Mouse (Mus musculus) frontal cortex, postnatal 25 days (tissue): ENCODE measurements around the gene Sept4.

Experiments used
- DNase-seq, 2 experiments: peaks; one replicate each; pipeline ENCODE4 v3.0.0; 2022; ENCODE audit warnings: low spot score in 2 of 2

The Sept4 gene

DNA sequence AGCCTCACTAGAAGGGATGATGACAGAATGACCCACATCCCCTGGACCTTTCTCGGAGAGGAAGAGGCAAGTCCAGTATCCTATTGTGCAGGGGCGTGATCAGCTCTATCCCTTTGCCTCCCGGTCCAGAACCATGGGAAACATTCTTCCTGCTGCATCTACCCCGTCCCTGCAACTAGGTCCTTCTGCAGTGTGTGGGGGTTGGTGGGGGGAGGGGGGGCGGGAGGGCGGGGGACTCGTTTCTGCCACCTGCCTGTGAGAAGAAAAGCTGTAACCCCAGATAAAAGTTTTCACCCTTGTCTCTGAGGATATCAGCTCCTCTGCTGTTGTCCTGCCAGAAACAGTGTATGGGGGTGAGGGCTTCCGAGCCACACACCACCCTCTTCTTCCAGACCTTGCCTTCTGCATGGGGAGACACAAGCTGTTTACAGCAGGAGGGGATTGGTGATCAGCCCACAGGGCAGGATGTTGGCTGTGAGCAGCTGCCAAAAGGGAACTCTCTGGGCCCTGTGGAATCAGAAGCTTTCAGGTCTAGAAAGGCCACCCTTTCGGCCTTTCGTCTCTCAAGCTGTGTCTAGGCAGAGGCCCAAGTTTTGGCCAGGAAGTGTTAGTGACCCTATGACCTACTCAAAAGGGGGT, 10.4 kb downstream of the Sept4 start:
- DNase-seq, result no peak

DNA sequence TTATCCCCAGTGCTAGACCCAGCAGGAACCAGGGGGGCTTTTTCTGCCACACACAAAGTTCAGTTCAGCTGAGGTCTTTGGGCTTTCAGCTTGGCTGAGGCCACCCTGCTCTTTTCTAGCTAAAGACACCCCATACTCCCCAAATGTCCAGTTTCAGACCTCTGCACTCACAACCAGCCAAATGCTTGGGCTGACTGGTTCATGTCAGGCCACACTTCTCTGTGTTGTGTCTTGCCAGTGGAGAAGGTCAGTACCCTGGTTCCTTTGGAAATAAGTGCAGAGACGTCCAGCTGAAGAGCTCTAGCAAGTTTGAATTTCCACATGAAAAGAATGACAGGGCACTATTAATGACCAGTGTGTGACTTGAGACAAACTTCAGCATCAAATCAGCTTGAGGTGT, 11.0 kb downstream of the Sept4 start:
- DNase-seq, result no peak

DNA sequence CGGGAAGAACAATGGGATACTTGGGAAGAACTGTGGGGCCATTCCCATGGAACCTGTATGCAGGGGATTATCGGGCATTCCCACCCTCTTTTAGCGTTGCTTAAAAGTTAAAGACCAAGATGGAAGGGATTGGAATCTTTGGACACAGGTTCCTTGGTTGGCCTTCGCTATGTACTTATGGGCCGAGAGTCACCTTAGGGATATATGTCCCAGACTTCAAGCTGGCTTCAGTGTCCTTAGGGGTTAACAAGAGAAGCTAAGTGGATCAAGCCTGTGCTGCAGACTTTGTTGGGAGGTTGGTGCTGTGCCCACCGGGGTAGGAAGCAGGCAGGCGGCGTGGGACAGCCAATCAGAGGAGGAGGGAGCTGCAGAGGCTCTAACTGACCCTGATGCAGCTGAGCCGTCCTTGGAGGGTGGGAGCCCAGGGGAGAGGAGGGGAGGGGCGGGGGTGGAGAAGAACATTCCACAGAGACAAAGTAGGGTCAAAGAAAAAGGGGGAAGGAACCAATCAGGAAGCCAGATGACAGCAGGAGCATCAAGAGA, 11.9 kb downstream of the Sept4 start:
- no peak for DNase-seq

DNA sequence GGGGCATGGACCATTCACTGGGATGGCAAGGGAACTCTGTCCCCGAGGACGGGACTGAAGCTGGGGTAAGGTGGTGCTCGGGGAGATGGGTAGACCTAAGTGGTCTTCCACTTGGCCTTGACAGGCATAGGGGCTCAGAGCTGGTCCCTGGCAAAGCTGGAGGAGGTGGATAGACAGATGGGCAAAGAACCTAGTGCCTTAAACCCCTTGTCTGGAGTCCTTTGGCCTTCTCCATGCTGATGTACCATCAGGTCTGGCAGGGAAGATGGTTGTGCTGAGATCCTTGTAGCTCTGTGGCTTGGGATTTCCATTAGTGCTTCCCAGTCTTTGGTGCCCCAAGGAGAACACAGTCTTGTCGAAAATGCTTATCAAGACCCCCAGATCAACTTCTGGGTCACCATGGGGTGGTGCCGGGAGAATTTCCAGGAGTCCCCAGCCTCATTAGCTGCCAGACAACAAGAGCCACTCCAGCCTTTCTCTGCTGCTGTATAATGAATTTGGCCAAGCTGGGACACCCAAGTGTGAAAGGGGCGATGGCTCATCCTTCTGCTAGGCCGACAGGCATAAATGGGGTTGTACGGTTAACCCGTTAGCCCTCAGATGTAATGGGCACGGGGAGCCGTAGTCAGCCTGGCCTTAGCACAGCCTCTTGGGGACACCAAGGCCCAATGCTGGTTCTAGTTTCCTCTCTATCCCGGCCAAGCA, 12.6 kb downstream of the Sept4 start:
- no peak for DNase-seq

DNA sequence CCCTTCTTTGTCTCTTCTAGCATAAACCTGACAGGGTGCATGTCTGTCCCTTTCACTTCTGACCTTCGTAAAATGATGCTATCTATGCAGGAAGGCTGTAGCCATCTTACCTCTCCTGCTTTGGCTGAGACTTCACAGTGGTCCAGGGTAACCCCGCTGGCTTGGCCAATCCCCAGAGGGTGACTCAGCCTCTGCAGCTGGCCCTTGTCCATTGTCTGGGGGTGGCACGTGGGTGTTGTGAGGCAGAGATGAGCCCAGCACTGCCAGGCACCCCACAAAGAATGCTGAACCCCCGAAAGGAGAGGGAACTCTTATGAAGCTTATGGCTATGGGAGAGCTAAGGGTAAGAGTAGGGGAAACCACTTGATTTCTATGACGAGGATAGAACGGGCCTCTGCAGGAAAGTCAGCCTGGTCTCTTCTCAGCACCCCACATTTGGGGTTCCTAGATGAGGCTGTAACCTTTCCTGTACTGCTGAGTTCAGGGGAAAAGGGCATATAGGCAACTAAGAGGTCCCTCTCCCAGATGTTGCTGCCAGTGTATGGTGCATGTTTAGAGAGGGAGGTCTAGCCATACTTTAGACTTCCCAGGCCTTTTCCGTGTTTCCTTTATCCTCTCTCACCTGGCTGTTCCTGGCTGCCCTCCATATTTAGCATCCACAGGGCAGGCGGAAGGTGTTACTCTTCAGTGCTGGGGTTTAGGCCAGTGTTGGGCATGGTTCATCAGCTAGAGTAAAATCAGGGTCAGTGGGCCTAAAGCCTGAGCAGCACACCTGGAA, 13.4 kb downstream of the Sept4 start:
- DNase-seq, result no peak

DNA sequence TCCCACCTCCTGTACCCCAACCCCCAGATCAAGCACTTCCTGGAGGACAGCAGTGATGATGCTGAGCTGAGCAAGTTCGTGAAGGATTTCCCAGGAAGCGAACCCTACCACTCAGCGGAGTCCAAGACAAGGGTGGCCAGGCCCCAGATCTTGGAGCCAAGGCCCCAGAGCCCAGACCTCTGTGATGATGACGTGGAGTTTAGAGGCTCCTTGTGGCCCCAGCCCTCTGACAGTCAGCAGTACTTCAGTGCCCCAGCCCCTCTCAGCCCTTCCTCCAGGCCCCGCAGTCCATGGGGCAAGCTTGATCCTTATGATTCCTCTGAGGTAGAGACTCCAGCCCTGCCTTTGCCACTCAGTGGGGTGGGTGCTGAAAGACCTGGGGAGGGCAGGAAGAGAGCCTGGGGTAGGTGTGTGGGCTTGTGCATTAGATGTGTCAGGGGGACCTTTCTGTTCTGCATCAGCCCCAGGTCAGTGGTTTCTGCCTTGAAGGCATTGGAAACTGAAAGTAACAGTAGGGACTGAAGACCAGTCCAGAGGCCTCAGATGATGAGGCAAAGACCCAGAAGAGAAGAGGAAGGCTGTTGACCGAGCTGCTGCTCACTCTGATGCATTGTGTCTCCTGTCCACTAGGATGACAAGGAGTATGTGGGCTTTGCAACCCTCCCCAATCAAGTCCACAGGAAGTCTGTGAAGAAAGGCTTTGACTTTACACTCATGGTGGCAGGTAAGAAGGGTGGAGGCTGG, 14.8 kb downstream of the Sept4 start:
- no peak for DNase-seq

DNA sequence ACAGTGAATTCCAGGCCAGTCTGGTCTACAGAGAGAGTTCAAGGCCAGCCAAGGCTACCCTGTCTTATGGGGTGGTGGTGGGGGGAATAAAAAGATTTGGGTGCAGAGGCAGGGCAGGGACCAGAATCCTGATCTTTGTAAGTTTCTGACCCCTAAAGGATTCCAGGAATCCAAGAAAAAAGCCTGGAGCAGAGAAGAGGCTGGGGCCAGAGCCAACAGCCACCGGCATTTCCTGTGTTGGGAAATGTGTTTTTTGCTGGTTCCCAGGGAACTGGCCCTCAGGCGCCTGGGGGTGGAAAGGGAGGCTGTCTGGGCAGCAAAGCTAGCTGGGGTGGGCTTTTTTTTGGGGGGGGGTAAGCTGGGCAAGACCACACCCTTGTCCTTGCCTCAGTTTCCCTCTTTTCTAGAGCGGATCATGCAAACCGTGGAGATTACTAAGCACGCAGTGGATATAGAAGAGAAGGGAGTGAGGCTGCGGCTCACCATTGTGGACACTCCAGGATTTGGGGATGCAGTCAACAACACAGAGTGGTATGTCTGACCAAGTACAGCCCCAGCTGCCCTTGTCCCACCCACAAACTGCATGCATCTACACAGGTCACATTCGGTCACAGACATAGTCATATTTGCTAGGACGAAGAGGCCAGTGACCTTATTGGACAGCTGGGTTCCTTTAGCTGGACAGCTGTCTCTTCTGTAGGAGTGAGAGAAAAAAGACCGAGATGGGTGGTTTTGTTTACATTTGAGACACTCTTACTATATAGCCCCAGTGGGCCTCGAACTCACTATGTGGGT, 16.2 kb downstream of the Sept4 start:
- DNase-seq, result no peak

DNA sequence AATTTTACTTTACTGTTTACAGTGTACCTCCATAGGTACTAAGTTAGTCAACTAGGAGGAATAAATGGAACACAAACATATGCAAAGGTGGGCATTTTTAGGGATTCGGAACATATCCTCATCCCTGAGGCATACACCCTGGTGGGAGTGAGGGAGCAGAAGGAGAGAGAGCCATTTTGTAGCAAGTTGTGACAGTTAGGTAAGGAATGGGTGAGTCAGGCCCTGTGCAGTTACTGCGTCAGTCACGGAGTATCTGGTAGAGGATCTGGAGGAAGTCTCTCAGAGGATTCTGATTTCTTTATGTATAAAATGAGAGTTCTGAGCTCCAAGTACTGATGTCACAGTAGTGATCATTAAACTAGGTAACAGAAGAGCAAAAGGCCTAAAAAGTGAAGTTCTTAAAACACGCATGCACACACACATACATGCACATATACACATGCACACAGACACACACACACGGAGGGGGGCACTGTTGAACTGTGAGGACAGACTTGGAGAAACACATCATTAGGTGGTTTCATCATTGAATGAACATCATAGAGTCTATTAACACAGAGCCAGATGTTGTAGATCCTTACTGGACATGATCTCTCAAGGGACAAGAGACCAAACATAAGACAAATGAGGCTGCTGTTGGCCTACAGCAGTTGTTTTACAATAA, 18.6 kb downstream of the Sept4 start:
- DNase-seq, result no peak

DNA sequence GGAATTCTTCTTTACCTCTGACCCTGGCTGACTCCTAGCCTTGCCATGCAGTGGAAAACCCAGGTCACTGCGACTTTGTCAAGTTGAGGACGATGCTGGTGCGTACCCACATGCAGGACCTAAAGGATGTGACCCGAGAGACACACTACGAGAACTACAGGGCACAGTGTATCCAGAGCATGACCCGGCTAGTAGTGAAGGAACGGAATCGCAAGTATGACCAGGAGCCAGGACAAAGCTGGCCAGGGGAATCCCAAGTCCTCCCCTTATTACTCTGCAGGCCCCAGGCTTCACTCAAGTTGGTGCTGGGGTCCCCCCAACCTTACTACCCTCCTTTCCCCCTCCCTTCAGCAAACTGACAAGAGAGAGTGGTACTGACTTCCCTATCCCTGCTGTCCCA, 20.9 kb downstream of the Sept4 start:
- DNase-seq, result no peak

DNA sequence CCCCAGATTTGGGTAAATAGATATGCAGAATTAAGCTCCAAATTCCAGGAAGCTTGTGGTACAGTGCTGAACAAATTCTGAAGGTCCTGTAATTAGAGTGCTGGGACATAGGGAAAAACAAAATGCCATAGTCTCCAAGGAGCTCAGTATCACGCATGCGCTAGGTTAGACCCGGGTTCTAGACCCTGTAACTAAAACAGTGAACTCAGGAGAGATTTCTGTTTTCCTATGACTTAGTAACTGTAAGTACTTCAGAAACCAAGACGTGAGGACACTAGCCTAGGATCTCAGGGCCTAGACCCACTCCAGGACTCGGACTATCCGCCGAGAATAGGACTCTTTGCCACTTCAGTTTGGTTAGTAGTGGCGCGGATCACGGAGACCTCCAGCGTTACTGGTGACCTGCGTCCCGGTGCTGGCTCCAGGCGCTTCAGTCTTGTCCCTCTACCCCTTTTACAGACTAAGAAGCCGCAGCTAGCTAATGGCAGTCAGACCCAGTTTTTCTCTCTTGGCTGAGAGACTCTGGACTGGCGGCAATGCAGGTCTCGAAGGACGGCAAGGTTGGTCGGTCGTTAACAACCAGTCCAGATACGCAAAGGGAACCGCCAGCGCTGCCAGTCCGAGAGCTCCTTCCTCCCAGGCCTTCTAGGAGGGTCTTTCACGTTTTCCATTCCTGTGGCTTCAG, 22.3 kb downstream of the Sept4 start:
- peak in 1 of 2 experiments; percentile 34 for DNase-seq

DNA sequence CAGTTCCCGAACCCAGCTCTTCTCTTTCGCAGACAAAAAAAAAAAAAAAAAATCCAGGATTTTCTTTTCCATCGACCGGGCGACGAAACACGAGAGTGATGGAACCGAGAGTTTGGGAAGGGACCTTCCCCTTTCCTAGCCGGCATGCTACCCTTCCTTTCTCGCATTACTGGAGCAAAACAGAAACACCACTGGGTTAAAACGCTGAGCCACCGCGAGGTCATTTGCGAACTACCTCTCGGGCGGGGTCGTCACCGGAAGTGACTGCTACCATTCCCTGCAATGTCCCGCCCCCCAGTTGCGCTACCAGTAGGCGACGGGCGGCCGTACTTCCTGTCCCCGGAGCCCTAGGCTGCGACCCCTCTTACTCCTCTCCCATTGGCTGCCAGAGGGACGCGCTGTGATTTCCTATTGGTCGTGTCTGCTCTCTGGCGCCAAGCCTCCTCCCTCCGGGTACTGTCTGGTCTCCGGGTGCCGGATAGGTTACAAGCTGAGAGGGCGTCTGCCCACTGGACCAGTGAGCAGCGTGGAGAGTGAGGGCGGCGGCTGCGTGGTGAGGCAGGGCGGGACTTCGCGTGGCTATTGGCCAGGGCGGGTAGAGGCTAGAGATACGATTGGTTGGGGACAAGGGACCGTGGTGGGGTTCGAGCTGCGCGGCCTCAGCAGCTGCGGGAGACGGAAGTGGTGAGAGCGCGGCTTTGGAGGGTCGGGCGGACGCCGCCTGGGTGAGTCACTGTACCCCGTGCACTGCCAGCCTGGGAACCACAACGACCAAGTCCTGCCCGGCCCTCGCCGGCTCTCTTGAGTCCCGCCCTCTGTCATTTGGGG, 23.0 kb downstream of the Sept4 start, which contains the start of gene Mtmr4:
TSS of gene Mtmr4 (plus strand) at position 637 of the 828 bp plus-strand sequence.
- peak; percentile 97 to 100 for DNase-seq

DNA sequence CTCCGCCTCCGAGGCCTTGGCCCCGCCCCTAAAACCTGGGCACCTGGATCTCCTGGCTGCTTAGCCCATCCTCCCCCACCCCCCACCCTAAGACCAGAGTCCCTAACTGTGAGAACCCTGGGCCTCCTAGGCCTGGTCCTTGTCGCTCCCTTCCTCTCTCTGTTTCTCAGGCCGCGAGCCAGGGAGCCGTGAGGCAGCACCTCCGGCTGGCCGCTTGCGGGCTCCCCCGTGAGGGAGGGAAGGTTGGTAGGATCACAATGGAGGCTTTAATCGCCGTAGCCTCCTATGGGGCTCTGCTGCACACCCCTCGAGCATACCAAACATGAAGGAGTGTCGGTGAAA, 23.6 kb downstream of the Sept4 start:
- DNase-seq, result no peak

DNA sequence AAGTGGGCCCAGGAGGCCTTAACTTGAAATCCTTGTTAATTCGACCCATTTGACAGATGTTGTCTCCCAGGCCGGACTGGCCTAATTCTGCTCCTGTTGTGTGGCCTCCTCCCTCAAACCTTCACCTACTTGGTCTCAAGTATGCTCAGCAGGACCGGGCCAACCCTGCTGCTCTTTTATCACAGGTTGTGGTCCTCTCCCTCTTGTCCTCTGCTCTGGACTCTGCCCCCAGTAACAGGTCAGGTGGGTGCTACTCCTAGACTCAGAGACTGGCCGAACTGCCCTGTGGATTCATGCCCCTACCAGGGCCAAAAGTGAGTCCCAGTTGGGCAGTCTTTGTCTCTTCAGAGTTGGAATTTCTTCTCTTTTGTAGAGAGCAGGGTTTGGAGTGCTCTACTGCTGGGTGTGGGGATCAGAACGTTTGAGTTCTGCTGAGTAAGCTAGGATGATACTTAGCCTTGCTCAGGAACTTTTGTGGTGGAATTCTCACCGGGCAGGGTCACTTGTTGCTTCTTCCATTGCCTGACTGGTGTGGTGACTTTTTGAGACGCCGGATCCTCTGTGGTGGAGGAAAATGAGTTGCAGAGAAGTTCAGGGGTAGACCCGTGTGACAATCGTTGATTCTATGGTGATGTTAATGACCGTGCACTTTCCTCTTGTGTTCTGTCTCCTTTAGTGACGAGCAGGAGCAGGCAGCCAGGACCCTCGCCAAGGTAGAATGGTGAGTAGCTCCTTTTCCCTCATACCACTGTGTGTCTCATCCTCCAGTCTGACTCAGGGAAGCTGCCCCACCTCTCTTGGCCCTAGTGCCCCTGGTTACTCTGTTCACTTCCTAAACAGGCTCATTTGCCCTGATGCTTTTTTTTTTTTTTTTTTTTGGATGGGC, 24.3 kb downstream of the Sept4 start:
- no peak for DNase-seq

DNA sequence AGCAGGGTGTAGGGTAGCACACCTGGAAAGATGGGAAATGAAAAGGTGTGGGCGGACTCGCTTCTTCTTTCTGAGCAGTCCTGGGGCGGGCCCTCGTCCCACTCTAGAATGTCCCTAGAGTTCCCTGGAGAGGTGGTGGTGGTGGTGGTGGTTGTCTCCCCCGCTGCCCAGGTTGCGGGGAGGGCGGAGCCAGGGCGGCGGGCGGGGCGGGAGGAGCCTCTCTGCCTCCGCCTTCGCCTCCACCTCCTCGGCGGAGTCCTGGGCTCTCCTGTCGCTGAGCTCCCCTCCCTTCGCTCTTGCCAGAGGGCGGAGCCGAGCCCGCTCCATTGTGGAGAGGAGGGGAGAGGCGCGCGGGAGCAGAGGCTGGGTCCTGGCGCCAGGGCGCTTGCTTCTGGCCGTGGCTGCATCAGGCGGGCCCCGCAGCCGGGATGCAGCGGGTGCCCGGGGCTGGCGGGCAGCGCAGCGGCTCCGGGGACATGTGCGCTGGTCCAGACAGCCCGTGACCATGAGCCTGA, 26.7 kb downstream of the Sept4 start:
- peak; percentile 57 to 68 for DNase-seq

DNA sequence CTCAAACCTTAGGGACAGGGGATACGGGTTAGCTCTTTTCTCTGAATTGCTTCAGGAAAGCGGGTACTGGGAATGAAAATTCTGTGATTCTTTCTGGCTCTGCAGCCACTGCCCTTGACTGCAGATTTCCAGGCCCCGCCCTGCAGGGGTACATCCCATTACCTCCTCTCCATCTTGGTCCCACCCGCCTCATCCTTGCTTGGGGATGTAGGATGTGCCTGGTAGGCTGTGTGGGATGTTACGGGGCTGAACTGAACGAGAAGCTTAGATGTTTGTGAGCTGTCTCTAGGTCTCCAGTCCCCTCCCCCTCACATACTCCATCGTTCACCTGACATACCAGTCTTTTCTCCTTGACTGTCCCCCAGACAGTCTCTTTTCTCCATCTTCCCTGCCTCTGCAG, 27.3 kb downstream of the Sept4 start:
- peak in 1 of 2 experiments; percentile 6 for DNase-seq

DNA sequence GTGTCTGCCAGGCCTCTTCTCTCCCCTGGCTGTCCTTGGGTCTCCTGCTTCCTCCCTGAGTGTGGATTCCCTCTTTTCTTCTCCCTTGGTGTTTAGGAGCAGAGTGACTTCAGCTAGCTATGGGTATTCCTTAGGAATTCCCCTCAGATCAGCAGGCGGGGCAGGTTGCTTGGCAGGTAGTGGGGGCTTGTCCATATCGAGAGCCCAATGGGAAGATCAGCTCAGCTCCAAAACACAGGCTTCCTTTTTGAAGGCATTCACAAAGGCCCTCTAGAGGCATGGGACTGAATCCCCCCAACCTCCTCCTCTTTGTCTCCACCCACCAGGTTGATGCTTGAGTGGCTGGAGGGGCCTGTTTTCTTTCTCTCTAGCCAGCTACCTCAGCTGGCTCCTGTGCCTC, 27.8 kb downstream of the Sept4 start:
- no peak for DNase-seq

DNA sequence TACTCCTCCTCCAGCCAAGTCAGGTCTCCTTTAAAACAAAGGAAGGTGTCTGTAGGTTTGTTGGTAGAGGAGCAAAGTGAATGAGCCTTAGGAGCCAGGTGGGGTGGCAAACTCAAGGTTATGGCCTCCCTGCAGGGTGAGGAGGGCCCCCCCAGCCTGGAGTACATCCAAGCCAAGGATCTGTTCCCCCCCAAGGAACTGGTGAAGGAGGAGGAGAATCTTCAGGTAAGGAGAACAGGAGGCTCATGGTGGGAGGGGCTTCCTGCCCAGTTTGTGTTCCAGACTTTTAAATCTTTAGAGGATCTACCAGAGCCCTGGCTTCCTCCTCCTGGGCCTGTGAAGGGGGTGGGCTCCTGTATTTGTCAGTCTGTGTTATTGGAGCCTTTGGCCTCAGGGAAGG, 28.4 kb downstream of the Sept4 start:
- DNase-seq, result no peak
